ENCODE assay signal across 13 mouse cellular contexts in the genomic region with DNA sequence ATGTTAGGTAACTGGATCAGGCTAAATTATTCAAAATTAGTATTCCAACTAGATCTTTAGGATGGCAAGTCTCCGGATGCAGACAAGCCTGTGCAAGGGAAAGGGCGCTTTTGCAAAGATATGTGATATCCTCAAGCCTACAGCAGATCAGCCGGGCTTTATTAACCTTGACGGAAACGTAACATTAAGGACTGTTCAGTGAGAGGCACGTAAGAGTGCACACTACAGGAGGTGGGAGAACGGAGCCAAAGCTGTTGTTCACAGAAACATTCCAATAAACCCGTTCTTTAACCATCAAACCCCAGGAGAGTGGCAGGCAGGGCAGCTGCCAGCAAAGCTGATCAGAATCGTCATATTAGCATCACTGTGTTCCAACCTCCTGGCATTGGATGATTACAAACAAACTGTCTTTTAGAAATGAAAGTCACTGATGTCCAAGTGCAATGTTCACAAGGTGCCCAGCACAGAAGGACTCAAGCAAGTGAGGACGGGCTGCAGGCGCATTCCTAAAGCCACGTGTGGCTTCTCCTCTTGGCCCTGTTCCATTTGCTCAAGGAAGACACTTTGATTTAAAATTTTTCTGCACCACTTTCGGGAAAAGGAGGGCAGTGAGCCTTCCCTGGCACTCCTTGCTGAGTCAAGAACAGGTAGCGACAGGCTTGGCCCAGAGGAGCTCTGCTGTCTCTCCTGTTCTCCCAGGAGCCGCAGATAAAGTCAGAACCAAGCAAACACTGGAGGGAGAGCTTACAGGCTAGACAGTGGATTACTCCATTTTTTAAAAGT. TPM values are rescaled to one million over a fixed set of nuclear protein-coding genes. Genes with fewer than 3 reads are reported as not detected.
DNase-seq lines count a peak whose midpoint lies in the region; ATAC-seq and TF ChIP-seq lines count a peak whose summit lies in the region.
"Had no signal": no experiment of that assay in that cellular context is flagged by ENCODE, and none has a peak within 500 bp of the region (broad histone marks: within the 10 kb centered on the region; RNA-seq: fewer than 3 reads in every experiment).

No protein-coding gene starts in this region.

- H3K27ac ChIP-seq in embryonic facial prominence, embryonic 11.5 days (replicated peaks; ENCODE audit: low read depth, low read length), result 0 out of 2 replicates have a peak overlapping the region, but pooled peaks have one; percentile 28
- H3K27ac ChIP-seq in embryonic facial prominence, embryonic 10.5 days (replicated peaks), result no peak overlapping the region; the same call in 1 of the 2 replicates
- peak overlapping the region; percentile 51; the same call in 1 of the 2 replicates for H3K27ac ChIP-seq in layer of hippocampus, adult 2 months
- no peak overlapping the region for H3K27ac ChIP-seq in intestine, embryonic 16.5 days (ENCODE audit: low read length)
- H3K27ac ChIP-seq: hindbrain, embryonic 12.5 days; intestine, embryonic 15.5 days; liver, embryonic 13.5 days had no signal

- no peaks in the 10 kb centered on the region; the same call in 1 of the 2 replicates for H3K36me3 ChIP-seq in embryonic facial prominence, embryonic 11.5 days (replicated peaks; ENCODE audit: control insufficient read depth, insufficient read depth, low read depth, low read length)
- peaks cover 52% of the 10 kb centered on the region for H3K36me3 ChIP-seq in embryonic facial prominence, embryonic 10.5 days (replicated peaks)
- peaks cover 3% of the 10 kb centered on the region for H3K36me3 ChIP-seq in intestine, embryonic 16.5 days (ENCODE audit: control insufficient read depth, insufficient read depth, low read length)

- no peak overlapping the region for H3K9ac ChIP-seq in embryonic facial prominence, embryonic 11.5 days (replicated peaks; ENCODE audit: low read length)
- no peak overlapping the region for H3K9ac ChIP-seq in intestine, embryonic 16.5 days (ENCODE audit: low read depth, low read length)
- H3K9ac ChIP-seq: hindbrain, embryonic 12.5 days; intestine, embryonic 15.5 days; liver, embryonic 13.5 days had no signal

- no peaks in the 10 kb centered on the region for H3K27me3 ChIP-seq in embryonic facial prominence, embryonic 11.5 days (ENCODE audit: control insufficient read depth, insufficient read depth, low read length)
- no peaks in the 10 kb centered on the region for H3K27me3 ChIP-seq in embryonic facial prominence, embryonic 10.5 days (replicated peaks; ENCODE audit: low read depth, poor library complexity, severe bottlenecking)
- H3K27me3 ChIP-seq in intestine, embryonic 16.5 days (replicated peaks; ENCODE audit: control insufficient read depth, insufficient read depth, low read length), result no peaks in the 10 kb centered on the region
- H3K27me3 ChIP-seq: hindbrain, embryonic 12.5 days; intestine, embryonic 15.5 days; liver, embryonic 13.5 days; megakaryocyte, embryonic 14.5 days had no signal

- DNase-seq in embryonic facial prominence, embryonic 11.5 days (ENCODE audit: low spot score), result peak; percentile 26
- no peak for DNase-seq in embryonic facial prominence, embryonic 10.5 days (ENCODE audit: low spot score)
- no peak for DNase-seq in layer of hippocampus, adult 2 months (ENCODE audit: low spot score in 2 of 2)
- DNase-seq in layer of hippocampus, adult 8-10 months (ENCODE audit: low spot score in 2 of 2), result no peak
- peak; percentile 42 for DNase-seq in 3T3-L1 (ENCODE audit: low read depth, low spot score)
- DNase-seq in kidney, postnatal 14 days, result peak; percentile 17
- DNase-seq: embryo, embryonic 11 days; liver, embryonic 13.5 days; thymus, postnatal 14 days had no signal

- WGBS in embryonic facial prominence, embryonic 11.5 days, result 71% methylated on average over 15 of the region's 15 CpGs
- WGBS in embryonic facial prominence, embryonic 10.5 days, result 84% methylated on average over 15 of the region's 15 CpGs
- 79% methylated on average over 15 of the region's 15 CpGs for WGBS in intestine, embryonic 16.5 days

- no peak overlapping the region for H3K4me2 ChIP-seq in embryonic facial prominence, embryonic 11.5 days (ENCODE audit: low read depth, low read length)
- H3K4me2 ChIP-seq in intestine, embryonic 16.5 days (ENCODE audit: low read depth, low read length), result no peak overlapping the region
- H3K4me2 ChIP-seq: hindbrain, embryonic 12.5 days; intestine, embryonic 15.5 days; liver, embryonic 13.5 days had no signal

- no peak for ATAC-seq in embryonic facial prominence, embryonic 11.5 days (replicated peaks; ENCODE audit: insufficient number of reproducible peaks, low FRiP score, low TSS enrichment, low read depth)
- no peak for ATAC-seq in intestine, embryonic 16.5 days
- ATAC-seq: intestine, embryonic 15.5 days had no signal

- TF ChIP-seq CTCF in layer of hippocampus, adult 2 months (conservative IDR thresholded peaks at IDR 0.05), result no peak

- no peak overlapping the region for H3K4me3 ChIP-seq in embryonic facial prominence, embryonic 11.5 days (ENCODE audit: low read depth, low read length)
- no peak overlapping the region for H3K4me3 ChIP-seq in embryonic facial prominence, embryonic 10.5 days
- peak overlapping the region; percentile 11; the same call in 1 of the 2 replicates for H3K4me3 ChIP-seq in layer of hippocampus, adult 2 months
- H3K4me3 ChIP-seq in intestine, embryonic 16.5 days (ENCODE audit: low read length), result no peak overlapping the region
- H3K4me3 ChIP-seq: hindbrain, embryonic 12.5 days; intestine, embryonic 15.5 days; liver, embryonic 13.5 days; megakaryocyte, embryonic 14.5 days had no signal

- no peaks in the 10 kb centered on the region for H3K4me1 ChIP-seq in embryonic facial prominence, embryonic 11.5 days (ENCODE audit: control insufficient read depth, insufficient read depth, low read length)
- peaks cover 18% of the 10 kb centered on the region for H3K4me1 ChIP-seq in embryonic facial prominence, embryonic 10.5 days
- no peaks in the 10 kb centered on the region for H3K4me1 ChIP-seq in intestine, embryonic 16.5 days (ENCODE audit: control insufficient read depth, insufficient read depth, low read length)
- H3K4me1 ChIP-seq: intestine, embryonic 15.5 days had no signal

- H3K9me3 ChIP-seq in embryonic facial prominence, embryonic 11.5 days (replicated peaks; ENCODE audit: control insufficient read depth, low read length), result no peaks in the 10 kb centered on the region
- no peaks in the 10 kb centered on the region for H3K9me3 ChIP-seq in embryonic facial prominence, embryonic 10.5 days
- H3K9me3 ChIP-seq in intestine, embryonic 16.5 days (ENCODE audit: control insufficient read depth, low read length), result no peaks in the 10 kb centered on the region
- H3K9me3 ChIP-seq: hindbrain, embryonic 12.5 days; intestine, embryonic 15.5 days; liver, embryonic 13.5 days; megakaryocyte, embryonic 14.5 days had no signal

RNA-seq across cellular contexts. Expression of a gene that starts 40.4 kb away (rescaled TPM):
- polyA plus RNA-seq in embryonic facial prominence, embryonic 11.5 days (2014; fragmentation: Nextera tagmentation; extraction: Ambion mirVana), result 14.2 and 18.9 TPM in 2 replicates
- 12.7 and 13.3 TPM in 2 replicates for polyA plus RNA-seq in embryonic facial prominence, embryonic 10.5 days (2016; fragmentation: Nextera tagmentation; extraction: Ambion mirVana)
- 10 to 100 TPM; 23.0 to 27.9 TPM for total RNA-seq in layer of hippocampus, adult 2 months (2021)
- 10 to 100 TPM; 23.0 to 30.7 (median 29.0) TPM for total RNA-seq in layer of hippocampus, adult 8-10 months (2022)
- 13.7 and 14.3 TPM in 2 replicates for polyA plus RNA-seq in intestine, embryonic 16.5 days (2015; fragmentation: Nextera tagmentation; extraction: Ambion mirVana)

Comparison
In these comparisons a context has a peak if more than half of its experiments do, and no peak if none do; other contexts are left out.
1. DNase-seq: peak in embryonic facial prominence, embryonic 11.5 days (single experiment), 3T3-L1 (single experiment) and kidney, postnatal 14 days (single experiment); none in embryonic facial prominence, embryonic 10.5 days (single experiment), layer of hippocampus, adult 2 months (0 of 2) and layer of hippocampus, adult 8-10 months (0 of 2).
2. H3K27ac ChIP-seq: peak in embryonic facial prominence, embryonic 11.5 days (single experiment) and layer of hippocampus, adult 2 months (single experiment); none in embryonic facial prominence, embryonic 10.5 days (single experiment) and intestine, embryonic 16.5 days (single experiment).